Mouse (Mus musculus): ENCODE measurements around the gene Cep55. TPM values are rescaled to one million over a fixed set of nuclear protein-coding genes. Genes with fewer than 3 reads are reported as not detected.

The Cep55 gene
- polyA plus RNA-seq, 1 experiment from 2014 or later: 29.6 TPM

GRCm38 (mm10) chr19:38053227-38054041 is 1.4 kb upstream of the Cep55 start:
- Histone ChIP-seq H3K27me3 (replicated peaks; ENCODE audit: low read depth, poor library complexity, severe bottlenecking) (no peaks in the 10 kb centered on the region), H3K27ac (replicated peaks) (peak overlapping the region; percentile 94), H3K36me3 (replicated peaks) (peaks cover 16% of the 10 kb centered on the region), H3K9me3 (no peaks in the 10 kb centered on the region), H3K4me3 (peak overlapping the region; percentile 79), H3K4me1 (peaks cover 22% of the 10 kb centered on the region)
- 30% methylated on average over 8 of the region's 8 CpGs for WGBS
- DNase-seq (ENCODE audit: low spot score): peak; percentile 24

GRCm38 (mm10) chr19:38054149-38054719 is 577 bp upstream of the Cep55 start:
- 0% methylated on average over 23 of the region's 23 CpGs for WGBS
- H3K36me3 ChIP-seq (replicated peaks): peaks cover 24% of the 10 kb centered on the region
- no peaks in the 10 kb centered on the region for H3K9me3 ChIP-seq
- DNase-seq (ENCODE audit: low spot score): no peak
- no peaks in the 10 kb centered on the region for H3K27me3 ChIP-seq (replicated peaks; ENCODE audit: low read depth, poor library complexity, severe bottlenecking)
- peak overlapping the region; percentile 94 for H3K27ac ChIP-seq (replicated peaks)
- peak overlapping the region; percentile 79 for H3K4me3 ChIP-seq
- H3K4me1 ChIP-seq: peaks cover 22% of the 10 kb centered on the region

- Histone ChIP-seq H3K4me1 (peaks cover 22% of the 10 kb centered on the region), H3K27ac (replicated peaks) (peak overlapping the region; percentile 94), H3K27me3 (replicated peaks; ENCODE audit: low read depth, poor library complexity, severe bottlenecking) (no peaks in the 10 kb centered on the region), H3K36me3 (replicated peaks) (peaks cover 39% of the 10 kb centered on the region), H3K4me3 (peak overlapping the region; percentile 79), H3K9me3 (no peaks in the 10 kb centered on the region)
- DNase-seq (ENCODE audit: low spot score): no peak
- 23% methylated on average over 6 of the region's 6 CpGs for WGBS
Measured at GRCm38 (mm10) chr19:38055798-38056197, 987 bp downstream of the Cep55 start.

- no peak for DNase-seq (ENCODE audit: low spot score)
- no peaks in the 10 kb centered on the region for H3K27me3 ChIP-seq (replicated peaks; ENCODE audit: low read depth, poor library complexity, severe bottlenecking)
- no peaks in the 10 kb centered on the region for H3K9me3 ChIP-seq
- 64% methylated on average over 3 of the region's 3 CpGs for WGBS
- H3K27ac ChIP-seq (replicated peaks): no peak overlapping the region
- peak overlapping the region; percentile 79 for H3K4me3 ChIP-seq
- H3K36me3 ChIP-seq (replicated peaks): peaks cover 44% of the 10 kb centered on the region
- peaks cover 22% of the 10 kb centered on the region for H3K4me1 ChIP-seq
Measured at GRCm38 (mm10) chr19:38056276-38056675, 1.5 kb downstream of the Cep55 start.

GRCm38 (mm10) chr19:38056931-38057330 is 2.1 kb downstream of the Cep55 start:
- Histone ChIP-seq H3K27me3 (replicated peaks; ENCODE audit: low read depth, poor library complexity, severe bottlenecking) (no peaks in the 10 kb centered on the region), H3K4me3 (no peak overlapping the region), H3K36me3 (replicated peaks) (peaks cover 51% of the 10 kb centered on the region), H3K9me3 (no peaks in the 10 kb centered on the region), H3K4me1 (peaks cover 22% of the 10 kb centered on the region), H3K27ac (replicated peaks) (no peak overlapping the region)
- DNase-seq (ENCODE audit: low spot score): no peak
- WGBS: 91% methylated on average over 8 of the region's 8 CpGs

- no peak for DNase-seq (ENCODE audit: low spot score)
- H3K9me3 ChIP-seq: no peaks in the 10 kb centered on the region
- H3K4me1 ChIP-seq: no peaks in the 10 kb centered on the region
- no peak overlapping the region for H3K4me3 ChIP-seq
- H3K36me3 ChIP-seq (replicated peaks): peaks cover 89% of the 10 kb centered on the region
- H3K27me3 ChIP-seq (replicated peaks; ENCODE audit: low read depth, poor library complexity, severe bottlenecking): no peaks in the 10 kb centered on the region
- WGBS: 89% methylated on average over 3 of the region's 3 CpGs
- no peak overlapping the region for H3K27ac ChIP-seq (replicated peaks)
Measured at GRCm38 (mm10) chr19:38063201-38063600, 8.4 kb downstream of the Cep55 start.

GRCm38 (mm10) chr19:38064051-38064450 is 9.2 kb downstream of the Cep55 start:
- DNase-seq (ENCODE audit: low spot score): no peak
- H3K4me3 ChIP-seq: no peak overlapping the region
- H3K27me3 ChIP-seq (replicated peaks; ENCODE audit: low read depth, poor library complexity, severe bottlenecking): no peaks in the 10 kb centered on the region
- no peak overlapping the region for H3K27ac ChIP-seq (replicated peaks)
- 94% methylated on average over 1 of the region's 1 CpGs for WGBS
- H3K4me1 ChIP-seq: no peaks in the 10 kb centered on the region
- peaks cover 89% of the 10 kb centered on the region for H3K36me3 ChIP-seq (replicated peaks)
- no peaks in the 10 kb centered on the region for H3K9me3 ChIP-seq

GRCm38 (mm10) chr19:38073226-38073625 is 18.4 kb downstream of the Cep55 start:
- DNase-seq (ENCODE audit: low spot score): no peak
- no peaks in the 10 kb centered on the region for H3K27me3 ChIP-seq (replicated peaks; ENCODE audit: low read depth, poor library complexity, severe bottlenecking)
- no peaks in the 10 kb centered on the region for H3K4me1 ChIP-seq
- H3K4me3 ChIP-seq: no peak overlapping the region
- H3K9me3 ChIP-seq: no peaks in the 10 kb centered on the region
- no peak overlapping the region for H3K27ac ChIP-seq (replicated peaks)
- H3K36me3 ChIP-seq (replicated peaks): peaks cover 73% of the 10 kb centered on the region
- WGBS: 93% methylated on average over 5 of the region's 5 CpGs

GRCm38 (mm10) chr19:38075051-38075450 is 20.2 kb downstream of the Cep55 start:
- no peak for DNase-seq (ENCODE audit: low spot score)
- Histone ChIP-seq H3K4me3 (no peak overlapping the region), H3K4me1 (no peaks in the 10 kb centered on the region), H3K27ac (replicated peaks) (no peak overlapping the region), H3K27me3 (replicated peaks; ENCODE audit: low read depth, poor library complexity, severe bottlenecking) (no peaks in the 10 kb centered on the region), H3K9me3 (no peaks in the 10 kb centered on the region), H3K36me3 (replicated peaks) (peaks cover 55% of the 10 kb centered on the region)
- 83% methylated on average over 11 of the region's 11 CpGs for WGBS

GRCm38 (mm10) chr19:38076251-38076650 is 21.4 kb downstream of the Cep55 start:
- DNase-seq (ENCODE audit: low spot score): no peak
- Histone ChIP-seq H3K9me3 (no peaks in the 10 kb centered on the region), H3K4me1 (no peaks in the 10 kb centered on the region), H3K27ac (replicated peaks) (no peak overlapping the region), H3K4me3 (no peak overlapping the region), H3K27me3 (replicated peaks; ENCODE audit: low read depth, poor library complexity, severe bottlenecking) (no peaks in the 10 kb centered on the region), H3K36me3 (replicated peaks) (peaks cover 43% of the 10 kb centered on the region)
- WGBS: 85% methylated on average over 2 of the region's 2 CpGs

- H3K4me3 ChIP-seq: no peak overlapping the region
- DNase-seq (ENCODE audit: low spot score): no peak
- H3K9me3 ChIP-seq: no peaks in the 10 kb centered on the region
- peaks cover 25% of the 10 kb centered on the region for H3K36me3 ChIP-seq (replicated peaks)
- no peaks in the 10 kb centered on the region for H3K4me1 ChIP-seq
- WGBS: 68% methylated on average over 3 of the region's 3 CpGs
- no peak overlapping the region for H3K27ac ChIP-seq (replicated peaks)
- H3K27me3 ChIP-seq (replicated peaks; ENCODE audit: low read depth, poor library complexity, severe bottlenecking): no peaks in the 10 kb centered on the region
Measured at GRCm38 (mm10) chr19:38077851-38078540, 23.2 kb downstream of the Cep55 start.

GRCm38 (mm10) chr19:38081361-38081760 is 26.6 kb downstream of the Cep55 start:
- H3K4me1 ChIP-seq: no peaks in the 10 kb centered on the region
- no peak overlapping the region for H3K4me3 ChIP-seq
- H3K27me3 ChIP-seq (replicated peaks; ENCODE audit: low read depth, poor library complexity, severe bottlenecking): no peaks in the 10 kb centered on the region; the same call in 1 of the 2 replicates
- H3K9me3 ChIP-seq: no peaks in the 10 kb centered on the region
- no peak for DNase-seq (ENCODE audit: low spot score)
- WGBS: 79% methylated on average over 3 of the region's 3 CpGs
- H3K36me3 ChIP-seq (replicated peaks): no peaks in the 10 kb centered on the region
- H3K27ac ChIP-seq (replicated peaks): no peak overlapping the region

All from embryonic facial prominence, embryonic 10.5 days (tissue).